Mouse (Mus musculus) left cerebral cortex, postnatal 25 days (tissue): Measurements from ENCODE around the gene Hpgds. TPM values are rescaled to one million over a fixed set of nuclear protein-coding genes. Genes with fewer than 3 reads are reported as not detected.

Experiments used
- total RNA-seq, 2 experiments: library from RNA; stranded (reverse); gene quantifications; 2 replicates each; pipeline ENCODE4 v1.2.3; 2021

Hpgds gene
- total RNA-seq, 2 experiments from 2014 or later = 3.6 to 3.9 TPM

Other genes with a start within 250 kb of the Hpgds start
- gene Smarcad1, start 102.3 kb downstream of the Hpgds start, total RNA-seq = 10 to 100 TPM; 39.8 to 41.7 TPM
- gene C130060K24Rik, start 236.2 kb upstream of the Hpgds start, total RNA-seq = under 1 TPM; 0.43 to 0.87 TPM